Mouse (Mus musculus): ENCODE measurements around the gene Acp2.

The Acp2 gene

DNA sequence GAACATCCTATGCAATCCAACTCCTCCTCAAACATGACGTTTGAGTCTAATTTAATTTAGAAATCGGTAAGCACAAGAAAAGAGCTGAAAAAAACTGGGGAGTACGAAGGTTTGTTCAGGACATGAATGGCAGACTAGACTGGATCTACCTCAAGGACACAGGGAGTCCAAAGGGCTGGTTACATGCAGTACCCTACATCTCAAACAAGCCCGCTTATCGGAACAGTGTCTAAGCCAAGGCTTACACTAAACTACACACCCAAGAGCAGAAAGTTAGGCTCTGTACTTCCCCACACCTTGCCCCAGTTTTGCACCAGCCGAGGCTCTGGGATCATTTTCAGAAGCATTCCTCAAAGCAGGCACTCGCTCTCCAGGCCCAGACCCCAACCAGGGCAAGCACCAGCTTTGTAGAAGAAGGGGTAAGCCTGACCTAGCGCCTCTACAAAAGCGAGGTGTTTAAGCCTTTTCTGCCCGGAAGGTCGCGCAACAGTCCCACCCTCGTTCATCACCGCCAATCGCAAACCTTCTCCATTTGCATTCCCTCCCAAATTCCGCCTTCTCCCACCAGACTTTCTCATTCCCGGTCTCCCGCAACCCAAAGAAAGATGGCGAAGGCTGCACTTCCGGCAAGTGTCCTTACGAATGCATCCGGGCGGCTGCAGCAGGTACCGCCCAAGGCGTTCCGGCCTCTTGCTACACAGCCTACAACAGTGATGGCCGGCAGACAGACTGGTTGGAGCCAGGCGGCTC, at the start of gene Acp2, which contains the start of gene Nr1h3:
Acp2 (plus strand) TSS at position 664 of the 750 bp plus-strand sequence.
Nr1h3 (minus strand) TSS at position 613 of the 750 bp plus-strand sequence.
- DNase-seq, result peak; percentile 75 to 77

DNA sequence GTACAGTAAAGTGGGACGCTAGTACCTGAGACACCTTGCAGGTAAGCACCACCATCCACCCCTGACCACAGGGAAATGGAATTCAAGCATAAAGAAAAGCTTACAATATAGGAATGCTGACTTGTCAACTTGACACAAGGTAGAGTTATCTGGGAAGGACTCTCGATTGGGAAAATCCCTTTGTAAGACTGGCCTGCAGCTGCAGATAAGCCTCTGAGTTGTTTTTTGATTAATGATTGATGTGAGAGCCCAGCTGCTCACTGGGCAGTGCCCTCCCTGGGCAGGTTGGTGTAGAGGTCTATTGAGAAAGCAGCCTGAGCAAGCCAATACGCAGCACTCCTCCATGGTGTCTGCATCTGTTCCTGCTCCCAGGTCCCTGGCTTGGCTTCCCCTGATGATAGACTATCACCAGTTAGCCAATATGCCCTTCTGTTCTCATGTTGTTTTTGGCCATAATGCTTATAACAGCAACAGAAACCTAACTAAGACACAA, 49.8 kb upstream of the Acp2 start:
- DNase-seq, result no peak

- DNase-seq, result no peak
These were observed 48.6 kb upstream of the Acp2 start for GRCm38 (mm10) chr2:91154091-91154490.

GRCm38 (mm10) chr2:91157002-91157752, 45.5 kb upstream of the Acp2 start:
- no peak for DNase-seq

GRCm38 (mm10) chr2:91160591-91160990, 42.1 kb upstream of the Acp2 start:
- DNase-seq, result no peak

- DNase-seq, result no peak
These were observed 39.7 kb upstream of the Acp2 start for GRCm38 (mm10) chr2:91162952-91163351.

DNA sequence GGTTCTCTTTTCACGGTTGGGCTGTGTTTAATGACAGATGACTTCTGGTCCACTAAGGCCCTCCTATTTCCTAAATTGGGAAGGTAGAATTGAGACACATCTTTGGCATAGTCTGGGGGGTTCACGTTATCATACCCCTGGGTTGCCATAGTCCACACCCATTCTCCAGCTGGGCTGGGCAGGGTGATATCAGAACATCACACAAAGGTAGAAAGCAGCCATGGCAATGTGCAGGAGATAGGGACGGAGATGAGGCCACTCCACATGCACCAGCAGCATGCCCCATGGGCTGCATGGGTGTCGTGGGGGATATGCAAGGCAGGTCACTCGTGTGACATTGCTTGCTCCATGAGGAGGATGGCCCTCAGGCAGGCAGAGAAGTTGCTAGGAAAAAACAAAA, 39.2 kb upstream of the Acp2 start:
- DNase-seq, result no peak

DNA sequence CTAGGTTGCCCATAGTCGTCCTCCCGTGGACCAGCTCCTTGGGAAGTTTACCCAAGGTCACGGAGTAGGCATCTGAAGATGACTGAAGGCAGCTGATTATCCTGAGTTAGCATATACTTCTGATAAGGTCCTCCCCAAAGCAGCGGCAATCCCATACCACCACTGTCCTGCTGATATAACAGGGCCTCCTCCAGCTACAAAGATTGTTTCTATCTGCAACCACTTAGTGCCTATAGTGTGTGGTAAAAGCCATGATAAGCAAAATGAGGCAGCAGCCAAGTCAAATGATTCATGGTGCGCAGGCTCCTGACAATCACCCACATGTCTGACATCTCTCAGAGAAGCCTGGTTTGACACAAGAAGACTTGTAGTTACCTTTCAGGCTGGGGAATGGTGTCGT, 37.7 kb upstream of the Acp2 start:
- no peak for DNase-seq

GRCm38 (mm10) chr2:91167629-91168028, 35.1 kb upstream of the Acp2 start:
- no peak for DNase-seq

DNA sequence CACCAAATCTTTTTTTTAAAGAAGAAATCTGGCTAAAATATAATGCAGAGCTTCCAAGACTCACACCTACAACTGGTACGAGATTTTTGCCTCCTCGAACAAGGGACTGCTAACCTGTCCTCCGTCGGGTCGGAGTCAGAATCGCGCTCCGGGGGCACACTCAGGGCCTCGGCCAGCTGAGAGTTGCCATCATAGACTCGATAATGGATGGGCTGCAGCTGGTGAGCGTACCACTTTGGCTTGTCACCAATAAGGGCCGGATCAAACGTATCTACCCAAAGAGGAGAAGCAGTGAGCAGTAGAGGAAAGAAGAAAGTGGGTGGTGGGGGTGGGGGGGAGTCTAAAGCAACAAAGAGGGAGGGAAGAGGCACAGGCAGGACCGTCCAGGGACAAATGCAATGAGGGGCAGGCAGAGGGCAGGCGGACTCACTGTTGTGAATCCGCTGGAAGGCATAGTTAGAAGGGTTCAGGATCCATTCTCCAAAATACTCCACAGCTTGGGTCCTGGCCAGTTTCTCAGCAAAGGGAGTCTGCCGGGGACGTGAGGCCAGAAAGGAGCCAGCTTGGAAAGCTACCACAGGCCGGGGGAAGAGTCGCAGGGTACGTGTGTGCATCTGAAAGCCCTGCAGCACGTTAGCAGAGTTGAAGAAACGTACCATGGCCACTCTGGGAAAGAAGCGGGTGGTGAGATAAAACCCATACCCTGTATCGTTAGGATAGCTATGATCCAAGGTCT, 32.9 kb upstream of the Acp2 start:
- DNase-seq, result no peak

DNA sequence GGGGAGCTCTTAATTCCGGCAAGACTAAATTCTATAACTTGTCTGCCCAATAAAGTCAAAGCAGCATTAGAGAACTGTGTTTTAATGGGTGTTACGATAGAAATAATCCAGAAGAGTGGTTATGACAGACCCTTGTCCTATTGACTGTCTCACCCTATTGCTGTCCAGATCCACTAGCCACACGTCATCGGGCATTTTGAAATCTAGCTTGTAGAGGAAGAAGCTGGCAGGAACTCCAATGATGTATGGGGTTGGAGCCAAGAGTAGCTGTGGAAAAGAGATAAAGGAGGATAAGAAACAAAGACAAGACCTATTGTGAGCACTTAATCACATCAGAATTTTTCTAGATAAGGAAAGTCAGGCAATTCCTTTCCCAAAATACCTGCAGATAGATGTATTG, 27.2 kb upstream of the Acp2 start:
- no peak for DNase-seq

- DNase-seq, result no peak
These were observed 26.5 kb upstream of the Acp2 start for GRCm38 (mm10) chr2:91176234-91176633.

- no peak for DNase-seq
These were observed 22.9 kb upstream of the Acp2 start for GRCm38 (mm10) chr2:91179825-91180224.

GRCm38 (mm10) chr2:91180706-91181105, 22.0 kb upstream of the Acp2 start:
- DNase-seq, result no peak

DNA sequence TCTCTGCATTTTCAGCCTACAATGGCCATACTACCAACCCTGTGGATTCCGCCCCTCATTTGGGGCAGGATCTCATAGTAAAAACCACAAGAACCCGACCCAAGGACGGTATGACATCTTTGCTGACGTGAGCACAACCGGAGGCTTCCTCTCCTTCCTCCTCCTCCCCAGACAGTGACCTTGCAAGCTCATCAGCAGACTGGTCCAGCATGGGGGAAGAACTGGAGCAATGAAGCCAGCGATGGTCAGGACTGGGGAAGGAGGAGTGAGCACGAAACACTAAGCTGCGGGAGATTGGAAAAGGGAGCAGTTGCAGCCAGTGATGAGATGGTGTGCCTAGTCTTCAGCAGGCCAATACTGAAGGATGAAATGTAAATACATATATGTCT, 20.7 kb upstream of the Acp2 start:
- peak in 1 of 2 experiments; percentile 26 for DNase-seq

GRCm38 (mm10) chr2:91182405-91183147, 20.1 kb upstream of the Acp2 start:
- DNase-seq, result peak; percentile 86

DNA sequence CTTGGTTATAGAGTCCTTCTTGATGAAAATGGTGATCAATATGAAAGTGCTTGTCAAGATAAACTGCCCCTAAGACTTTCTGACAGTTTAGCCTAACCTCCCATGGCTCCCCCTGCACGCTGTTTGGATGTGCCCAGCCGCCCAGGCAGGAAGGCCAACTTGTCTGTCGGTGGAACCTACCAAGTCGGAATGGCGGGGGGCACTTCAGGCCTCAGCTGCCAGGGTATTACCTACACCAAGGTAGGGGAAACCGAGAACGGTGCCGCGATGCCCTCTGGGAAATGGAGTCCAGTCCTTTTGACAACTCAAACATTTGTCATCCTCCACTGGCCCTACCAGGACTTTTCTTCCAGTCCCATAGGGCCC, 19.6 kb upstream of the Acp2 start:
- peak; percentile 98 to 99 for DNase-seq

- peak; percentile 62 to 75 for DNase-seq
These were observed 18.8 kb upstream of the Acp2 start, which contains the start of gene Madd for GRCm38 (mm10) chr2:91183711-91184405. Gene Madd (minus strand): TSS chr2:91183837.

DNA sequence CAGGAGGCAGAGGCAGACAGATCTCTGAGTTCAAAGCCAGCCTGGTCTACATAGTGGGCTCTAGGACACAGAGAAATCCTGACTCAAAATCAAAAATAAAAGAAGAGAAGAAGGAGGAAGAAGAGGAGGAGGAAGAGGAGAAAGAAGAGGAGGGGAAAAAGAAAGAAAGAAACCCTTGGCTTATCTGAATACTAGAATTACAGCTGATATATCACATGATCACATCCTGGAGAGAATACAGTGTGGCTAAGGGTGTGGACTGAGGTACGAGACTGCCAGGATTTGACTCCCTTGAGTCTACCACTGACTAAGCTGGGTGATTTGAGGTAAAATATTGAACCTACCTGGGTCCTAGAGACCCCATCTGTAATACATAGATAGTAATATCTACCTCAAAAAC, 16.5 kb upstream of the Acp2 start:
- no peak for DNase-seq

- DNase-seq, result no peak
These were observed 15.3 kb upstream of the Acp2 start for GRCm38 (mm10) chr2:91187431-91187830.

- no peak for DNase-seq
These were observed 12.2 kb upstream of the Acp2 start for GRCm38 (mm10) chr2:91190501-91190900.
